Mouse (Mus musculus) kidney, adult 11 months (tissue): ENCODE measurements around the gene Hist1h2ad.
"Not testable (repeated sequence)": the region's sequence is repeated elsewhere in the genome, so short reads cannot be mapped to it uniquely, and the experiment has no call there.

Source experiments
- DNase-seq: peaks from one replicate; pipeline ENCODE4 v3.0.0; 2022

The Hist1h2ad gene

DNA sequence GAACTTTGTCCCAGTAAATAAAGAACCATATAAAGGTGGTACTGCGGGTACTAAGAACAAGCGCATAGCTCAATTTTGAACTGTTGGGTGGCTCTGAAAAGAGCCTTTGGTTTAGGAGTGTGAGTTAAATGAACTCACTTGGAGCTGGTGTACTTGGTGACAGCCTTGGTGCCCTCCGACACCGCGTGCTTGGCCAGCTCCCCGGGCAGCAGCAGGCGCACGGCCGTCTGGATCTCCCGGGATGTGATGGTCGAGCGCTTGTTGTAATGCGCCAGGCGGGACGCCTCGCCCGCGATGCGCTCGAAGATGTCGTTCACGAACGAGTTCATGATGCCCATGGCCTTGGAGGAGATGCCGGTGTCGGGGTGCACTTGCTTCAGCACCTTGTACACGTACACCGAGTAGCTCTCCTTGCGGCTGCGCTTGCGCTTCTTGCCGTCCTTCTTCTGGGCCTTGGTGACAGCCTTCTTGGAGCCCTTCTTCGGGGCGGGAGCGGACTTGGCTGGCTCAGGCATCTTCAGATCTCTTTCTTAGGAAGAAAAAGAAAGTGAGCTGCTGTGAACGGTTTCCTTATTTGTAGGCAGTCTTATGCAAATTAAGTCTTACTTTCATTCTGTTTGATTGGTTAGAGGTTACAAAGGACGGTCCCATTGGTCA is 11.4 kb downstream of the Hist1h2ad start:
- peak; percentile 66 for DNase-seq

DNA sequence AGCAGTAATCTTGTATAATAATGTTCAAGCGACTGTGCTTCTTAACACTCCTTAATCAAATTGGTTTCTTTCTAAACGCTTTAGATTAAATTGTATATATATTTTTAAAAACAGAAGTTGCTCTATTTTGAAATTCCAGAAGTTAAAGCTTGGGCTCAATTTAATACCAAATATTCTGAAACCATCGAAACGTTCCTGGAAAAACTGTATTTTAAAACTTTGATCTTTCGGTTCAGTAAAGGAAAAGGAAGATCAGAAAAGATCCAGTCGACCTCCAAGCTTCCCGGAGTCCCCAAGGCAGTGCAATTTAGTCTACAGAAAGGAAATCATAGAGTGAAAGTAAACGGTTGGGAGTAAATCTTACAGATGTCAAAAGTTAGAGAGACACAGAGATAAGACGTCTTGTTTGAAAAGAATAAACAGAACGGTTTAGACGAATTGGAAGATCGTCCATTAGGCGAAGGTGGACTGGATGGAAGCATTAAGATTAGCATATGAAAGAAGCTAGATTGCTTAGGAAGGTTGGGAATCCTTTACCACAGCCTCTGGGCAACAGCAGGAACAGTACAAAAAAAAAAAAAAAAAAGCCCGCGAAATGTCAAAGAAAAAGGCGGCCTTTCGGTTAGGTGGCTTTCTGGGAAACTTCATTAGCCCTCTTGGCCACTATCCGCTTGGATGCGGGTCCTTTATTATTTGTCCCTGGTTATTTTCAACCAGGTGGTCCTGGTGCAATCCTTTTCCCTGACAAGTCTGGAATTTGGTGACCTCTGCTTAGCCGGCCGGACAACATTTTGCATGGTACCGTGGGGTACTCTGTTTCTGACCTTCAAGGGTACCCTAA is 12.1 kb downstream of the Hist1h2ad start:
- DNase-seq, result no peak

GRCm38 (mm10) chr13:23586940-23587225 is 12.7 kb downstream of the Hist1h2ad start:
- no peak for DNase-seq

DNA sequence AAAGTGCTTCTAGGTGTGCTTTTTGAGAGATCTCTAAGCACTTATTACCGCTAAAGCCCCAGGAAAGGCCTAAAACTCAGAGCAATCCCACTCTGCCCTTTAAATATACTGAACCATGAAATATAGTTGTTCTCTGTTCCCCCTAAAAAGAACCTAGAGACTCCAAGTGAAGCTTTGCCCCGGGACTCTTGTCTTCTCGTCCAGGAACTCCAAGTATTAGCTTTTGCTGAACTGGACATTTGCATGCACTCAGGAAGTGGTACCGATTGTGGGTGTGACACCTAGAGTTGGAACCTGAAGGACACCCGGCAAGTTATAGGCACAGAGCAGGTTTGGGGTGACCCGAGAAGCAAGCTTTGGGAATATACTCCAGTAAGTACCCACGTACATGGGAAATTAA is 17.0 kb downstream of the Hist1h2ad start:
- DNase-seq, result no peak

DNA sequence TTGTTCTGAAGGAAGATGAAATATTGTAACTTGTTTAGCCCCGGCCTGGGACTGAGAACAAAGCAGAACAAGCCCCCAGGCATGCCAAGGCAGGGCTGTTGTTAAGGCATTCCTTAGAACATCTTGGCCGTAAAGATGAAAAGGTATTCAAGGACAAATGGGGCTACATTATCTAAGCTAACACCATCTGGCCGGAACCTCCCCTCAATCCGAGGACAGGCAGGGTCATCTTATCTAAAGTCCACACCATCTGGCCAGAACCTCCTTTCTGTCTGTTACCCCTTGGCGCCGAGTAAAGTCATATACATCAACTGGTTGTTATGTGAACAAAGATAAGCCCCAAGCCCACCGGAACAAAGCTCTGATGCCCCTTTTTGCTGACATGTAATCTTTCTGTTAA is 17.7 kb downstream of the Hist1h2ad start:
- DNase-seq, result not testable (repeated sequence)

DNA sequence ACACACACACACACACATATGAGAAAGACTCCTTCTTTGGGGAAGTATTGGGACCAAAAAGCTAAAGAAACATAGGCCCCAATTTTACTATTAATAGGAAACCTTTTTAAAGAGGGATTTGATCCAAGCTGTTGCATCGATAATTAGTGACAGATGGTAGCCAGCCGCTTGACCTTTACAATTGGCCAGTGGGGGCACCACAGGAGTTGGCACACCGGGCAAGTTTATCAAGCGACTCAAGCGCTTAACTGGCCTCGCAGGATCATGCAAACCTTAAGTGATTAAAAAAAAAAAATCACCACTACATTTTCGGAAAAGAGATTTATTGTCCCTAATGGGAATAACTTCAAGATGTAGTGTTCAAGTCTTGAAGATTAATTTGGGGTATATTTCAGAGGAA is 18.4 kb downstream of the Hist1h2ad start:
- no peak for DNase-seq

DNA sequence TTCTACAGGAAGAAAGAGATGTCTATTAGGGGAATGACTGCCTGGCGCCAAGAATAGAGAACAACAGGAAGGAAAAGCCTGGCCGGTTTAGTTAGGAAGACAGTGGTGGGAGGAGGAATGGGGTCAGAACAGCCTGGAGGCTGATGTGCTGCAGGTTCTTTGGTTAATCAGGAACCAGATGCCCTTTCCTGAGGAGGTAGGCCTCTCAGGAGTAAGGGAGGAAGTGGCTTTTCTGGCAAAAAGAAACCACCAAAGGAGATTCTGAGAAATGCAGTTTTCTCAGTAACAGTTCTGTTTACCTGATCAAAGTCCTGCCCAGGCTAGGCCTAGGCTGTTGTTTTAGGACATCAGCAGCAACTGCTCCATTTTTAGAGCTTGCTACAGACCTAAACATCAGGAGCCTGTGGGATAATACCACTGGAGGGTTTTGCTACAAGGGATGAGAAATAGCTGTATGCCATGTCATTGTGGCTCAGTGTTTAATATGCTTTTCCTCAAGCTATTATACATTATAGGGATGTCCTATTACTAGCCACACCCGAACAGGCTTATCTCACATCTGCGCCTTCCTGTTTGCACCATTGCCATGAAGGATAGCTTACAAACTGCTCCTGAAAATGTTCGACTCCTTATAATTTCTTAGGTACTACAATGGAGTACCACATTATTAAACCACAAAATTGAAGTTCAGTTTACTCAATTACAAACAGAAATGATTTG is 19.0 kb downstream of the Hist1h2ad start:
- DNase-seq, result no peak

- no peak for DNase-seq
Observed at GRCm38 (mm10) chr13:23595185-23595584, 21.0 kb downstream of the Hist1h2ad start.

- DNase-seq, result no peak
Observed at GRCm38 (mm10) chr13:23595622-23596372, 21.6 kb downstream of the Hist1h2ad start.

- DNase-seq, result peak; percentile 36
Observed at GRCm38 (mm10) chr13:23597957-23598356, 23.8 kb downstream of the Hist1h2ad start.

- DNase-seq, result no peak
Observed at GRCm38 (mm10) chr13:23603182-23603699, 29.1 kb downstream of the Hist1h2ad start.

- DNase-seq, result no peak
Observed at GRCm38 (mm10) chr13:23604452-23604851, 30.3 kb downstream of the Hist1h2ad start.

DNA sequence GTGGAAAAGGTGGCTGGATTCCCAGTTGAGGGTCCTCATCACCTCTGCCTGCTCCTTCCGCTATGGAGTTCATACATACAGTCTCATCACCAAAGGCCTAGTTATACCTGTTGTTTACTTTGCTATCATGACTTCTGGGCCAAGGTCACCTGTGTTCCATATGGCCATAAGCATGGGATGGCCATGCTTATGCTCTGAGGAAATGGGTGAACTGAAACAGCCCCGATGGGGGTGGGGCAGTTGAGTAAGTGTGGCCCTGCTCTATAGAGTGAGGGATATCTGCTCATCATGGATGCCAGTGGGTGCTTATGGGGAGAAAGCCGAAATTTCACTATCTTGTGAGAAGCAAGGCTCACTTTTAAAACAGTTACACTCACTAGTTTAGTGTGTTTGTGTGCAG is 30.9 kb downstream of the Hist1h2ad start:
- no peak for DNase-seq

- DNase-seq, result no peak
Observed at GRCm38 (mm10) chr13:23609209-23609608, 35.0 kb downstream of the Hist1h2ad start.

DNA sequence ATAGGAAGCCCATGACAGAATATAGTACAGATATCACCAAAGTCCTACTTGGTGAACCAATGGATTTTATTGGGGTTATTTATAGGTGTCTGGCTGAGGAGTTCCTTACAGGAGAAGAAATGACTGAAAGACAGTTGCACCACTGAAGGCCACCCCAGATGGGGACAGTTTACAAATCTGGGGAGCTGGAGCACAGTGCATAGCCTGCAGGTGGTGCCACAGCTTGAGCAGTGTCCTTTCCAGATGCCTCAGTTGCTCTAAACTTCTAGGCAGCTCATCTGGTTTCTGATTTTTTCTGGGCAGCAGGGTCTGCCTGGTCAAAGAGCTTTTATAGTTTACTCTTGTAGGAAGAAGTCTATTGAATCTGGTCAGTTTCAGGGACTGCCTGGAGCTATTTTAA is 35.7 kb downstream of the Hist1h2ad start:
- DNase-seq, result no peak

GRCm38 (mm10) chr13:23610393-23610792 is 36.2 kb downstream of the Hist1h2ad start:
- DNase-seq, result no peak

- no peak for DNase-seq
Observed at GRCm38 (mm10) chr13:23611638-23612037, 37.5 kb downstream of the Hist1h2ad start.

DNA sequence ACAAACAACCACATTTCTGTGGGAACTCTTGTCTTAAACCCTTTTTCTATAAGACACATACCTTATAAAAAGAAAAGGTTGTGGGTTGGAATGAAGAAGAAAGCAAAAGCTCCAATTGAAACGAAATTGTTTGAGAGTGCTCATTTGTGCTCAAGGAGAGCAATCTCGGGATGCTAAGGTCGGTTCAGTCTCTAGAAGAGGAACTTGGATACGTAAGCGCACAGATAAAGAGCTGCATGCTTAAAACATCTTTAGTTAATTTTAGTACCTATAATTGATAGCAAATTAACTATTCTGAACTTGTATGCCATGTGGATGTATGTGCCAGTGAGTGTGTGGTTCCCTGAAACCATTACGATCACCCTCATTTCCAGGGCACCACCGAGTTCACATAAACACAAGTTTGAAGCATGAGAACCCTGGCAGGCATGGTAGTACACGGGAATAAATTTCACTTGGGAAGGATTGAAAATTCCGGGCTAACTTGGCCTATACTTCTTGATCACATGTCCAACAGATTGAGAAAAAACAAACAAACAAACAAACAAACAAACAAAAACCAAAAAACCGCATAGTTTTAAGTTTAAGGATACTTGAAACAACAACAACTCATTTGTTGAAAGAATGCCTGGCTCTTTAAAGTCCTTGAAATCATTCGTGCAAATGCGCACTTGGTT is 46.0 kb downstream of the Hist1h2ad start:
- DNase-seq, result no peak

DNA sequence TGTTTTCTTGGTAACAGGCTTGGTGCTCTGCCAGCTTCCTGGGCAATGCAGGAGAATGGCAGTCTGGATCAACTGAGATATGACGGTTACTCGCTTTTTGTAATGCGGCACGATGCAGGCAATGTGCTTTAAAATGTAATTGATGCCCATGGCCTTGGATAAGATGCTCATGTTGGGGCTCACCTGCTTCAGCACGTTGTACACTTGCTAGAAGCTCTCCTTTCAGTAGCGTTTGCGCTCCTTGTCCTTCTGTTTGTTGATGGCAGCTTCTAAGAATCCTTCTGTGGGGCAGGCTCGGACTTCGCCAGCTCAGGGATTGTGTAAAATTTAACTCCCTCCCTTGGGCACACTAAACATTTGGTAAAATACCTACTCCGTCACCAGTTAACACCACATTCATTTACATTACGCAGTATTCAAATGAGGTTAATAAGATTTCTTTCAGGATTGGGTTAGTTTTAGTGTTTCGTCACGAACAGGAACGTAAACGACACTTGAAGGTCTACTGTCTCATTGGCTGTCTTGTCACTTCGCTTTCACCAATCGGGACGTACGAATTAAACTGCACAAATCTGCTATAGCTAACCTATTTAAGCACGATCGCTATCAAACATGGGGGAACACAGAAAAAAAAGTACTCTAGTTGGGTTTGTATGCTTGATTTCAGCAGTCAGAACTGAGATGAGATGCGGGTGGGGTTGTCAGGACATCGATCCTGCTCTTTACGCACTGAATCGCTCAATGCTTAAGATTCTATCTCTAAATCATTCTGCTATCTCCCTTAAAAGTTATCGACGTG is 46.8 kb downstream of the Hist1h2ad start, which contains the start of gene Hist1h2be:
TSS of gene Hist1h2be (minus strand) at position 392 of the 799 bp plus-strand sequence.
- peak; percentile 78 for DNase-seq

GRCm38 (mm10) chr13:23621532-23622174 is 47.5 kb downstream of the Hist1h2ad start:
- peak; percentile 74 for DNase-seq

- peak; percentile 87 for DNase-seq
Observed at GRCm38 (mm10) chr13:23622175-23622671, 48.0 kb downstream of the Hist1h2ad start, which contains the start of gene Hist1h1e. Hist1h1e (minus strand) TSS chr13:23622558.
